Mouse (Mus musculus) spleen, postnatal 10 days (tissue): ENCODE measurements around the gene Il12b.
A peak's percentile ranks its signal among the peaks of the same experiment; 100 is the strongest.

Experiments
- DNase-seq, 2 experiments: peaks; one replicate each; pipeline ENCODE4 v3.0.0; 2021 to 2022; ENCODE audit warnings: low spot score in 2 of 2

Il12b gene

DNA sequence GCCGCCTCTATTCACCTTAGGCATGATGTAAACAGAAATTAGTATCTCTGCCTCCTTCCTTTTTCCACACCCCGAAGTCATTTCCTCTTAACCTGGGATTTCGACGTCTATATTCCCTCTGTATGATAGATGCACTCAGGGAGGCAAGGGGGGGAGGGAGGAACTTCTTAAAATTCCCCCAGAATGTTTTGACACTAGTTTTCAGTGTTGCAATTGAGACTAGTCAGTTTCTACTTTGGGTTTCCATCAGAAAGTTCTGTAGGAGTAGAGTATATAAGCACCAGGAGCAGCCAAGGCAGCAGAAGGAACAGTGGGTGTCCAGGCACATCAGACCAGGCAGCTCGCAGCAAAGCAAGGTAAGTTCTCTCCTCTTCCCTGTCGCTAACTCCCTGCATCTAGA, at the start of gene Il12b:
Gene Il12b (plus strand): TSS at position 301 of the 400 bp plus-strand sequence.
- no peak for DNase-seq

DNA sequence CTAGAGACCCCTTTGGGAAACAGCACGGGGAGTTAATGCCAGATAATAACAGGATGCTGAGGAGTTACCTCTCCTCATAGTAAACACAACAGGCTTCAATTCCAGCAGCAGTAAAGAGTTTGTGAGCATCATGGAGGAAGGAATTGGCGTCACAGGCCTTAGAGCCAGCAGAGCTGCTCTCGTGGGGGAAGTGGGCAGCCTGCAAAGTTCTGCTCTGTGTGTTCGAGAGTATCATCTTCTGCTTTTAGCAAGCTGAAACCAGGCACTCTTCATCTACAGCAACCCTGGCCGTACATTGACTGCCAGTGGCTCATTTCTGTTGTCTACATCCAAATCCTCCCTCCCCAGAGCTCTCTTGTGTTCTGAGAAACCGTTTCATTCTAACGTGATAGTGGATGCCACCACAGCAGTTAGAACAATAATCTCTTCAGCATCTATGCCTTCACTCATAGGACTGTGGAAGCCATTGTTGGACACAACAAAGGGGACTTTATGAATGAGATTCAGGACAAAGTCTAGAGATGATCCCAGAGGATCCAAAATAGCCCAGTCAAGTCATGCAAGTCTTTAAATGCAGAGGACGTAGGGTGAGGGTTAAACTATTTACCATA, 44.9 kb upstream of the Il12b start:
- no peak for DNase-seq

DNA sequence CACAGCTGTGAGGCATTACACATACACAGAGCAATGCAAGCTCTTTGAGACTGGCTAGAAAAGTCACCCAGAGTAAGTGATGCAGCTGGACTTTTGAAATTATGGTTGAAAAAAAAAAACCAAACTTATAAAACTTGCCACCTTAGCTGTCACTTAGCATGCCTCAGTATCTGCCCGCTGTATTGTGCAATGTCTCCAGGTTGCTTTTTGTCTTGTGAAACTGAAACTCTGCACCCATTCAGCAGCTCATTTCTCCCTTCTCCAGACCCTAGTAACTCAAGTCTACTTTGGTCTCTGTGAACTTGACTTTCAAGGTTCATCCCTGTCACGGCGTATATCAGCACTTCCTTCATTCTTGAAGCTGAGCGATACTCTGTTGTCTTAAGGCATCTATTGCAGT, 43.7 kb upstream of the Il12b start:
- no peak for DNase-seq

DNA sequence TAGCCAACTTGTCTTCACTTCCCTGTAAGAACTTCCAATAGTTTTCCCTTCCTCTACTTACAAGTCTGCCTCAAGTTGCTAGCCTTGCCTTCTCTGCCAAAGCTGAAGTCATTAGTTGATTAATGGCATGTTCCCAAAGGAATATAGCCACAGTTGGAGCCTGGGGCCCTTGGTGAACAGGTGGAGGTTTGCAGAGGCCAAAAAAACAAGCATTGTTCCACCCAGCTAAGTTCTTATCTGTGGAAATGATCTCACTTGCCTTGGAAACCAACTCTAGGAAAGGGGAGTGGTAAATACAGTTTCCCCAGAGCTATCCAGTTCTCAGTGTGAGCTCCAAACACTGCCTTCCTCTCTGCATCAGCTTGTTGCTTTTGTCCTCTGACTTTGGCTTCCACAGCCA, 35.3 kb upstream of the Il12b start:
- no peak for DNase-seq

DNA sequence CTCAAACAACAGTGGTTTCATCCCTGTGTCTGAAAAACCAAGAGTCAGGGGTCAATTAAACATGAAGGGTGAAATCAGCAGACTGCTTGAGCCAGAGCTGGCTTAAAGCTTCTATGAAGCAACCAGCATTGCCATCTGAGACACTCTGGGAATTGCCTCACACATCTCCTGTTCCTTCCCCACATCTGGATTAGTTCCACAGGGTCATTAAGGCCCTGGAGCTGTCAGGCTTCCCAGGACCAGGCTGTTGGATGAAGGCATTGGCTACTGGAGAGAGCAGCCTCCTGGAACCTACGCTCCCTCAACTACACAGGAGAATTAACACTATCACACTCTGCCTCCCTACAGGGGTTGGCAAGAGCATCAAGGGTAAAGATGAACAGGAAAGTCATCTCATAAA, 32.2 kb upstream of the Il12b start:
- no peak for DNase-seq

DNA sequence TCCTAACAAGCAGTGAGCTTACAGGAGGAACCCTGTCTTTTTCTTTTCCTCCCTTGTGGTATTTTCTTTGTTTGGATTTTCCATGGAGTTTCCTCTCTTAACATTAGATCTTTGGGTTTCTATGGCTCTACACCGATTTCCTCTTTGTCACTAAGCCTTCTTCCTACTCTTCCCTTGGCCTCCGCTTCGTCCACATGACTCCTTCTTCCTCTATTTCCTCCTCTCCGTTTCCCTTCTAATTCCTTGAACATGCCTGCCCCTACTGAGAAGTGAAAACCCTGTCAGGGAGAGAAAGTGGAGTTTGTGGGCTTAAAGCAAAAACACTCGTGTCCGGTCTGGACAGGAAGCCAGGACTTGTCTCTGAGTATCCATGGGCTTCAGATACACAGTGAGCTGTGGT, 27.0 kb upstream of the Il12b start:
- DNase-seq = no peak

DNA sequence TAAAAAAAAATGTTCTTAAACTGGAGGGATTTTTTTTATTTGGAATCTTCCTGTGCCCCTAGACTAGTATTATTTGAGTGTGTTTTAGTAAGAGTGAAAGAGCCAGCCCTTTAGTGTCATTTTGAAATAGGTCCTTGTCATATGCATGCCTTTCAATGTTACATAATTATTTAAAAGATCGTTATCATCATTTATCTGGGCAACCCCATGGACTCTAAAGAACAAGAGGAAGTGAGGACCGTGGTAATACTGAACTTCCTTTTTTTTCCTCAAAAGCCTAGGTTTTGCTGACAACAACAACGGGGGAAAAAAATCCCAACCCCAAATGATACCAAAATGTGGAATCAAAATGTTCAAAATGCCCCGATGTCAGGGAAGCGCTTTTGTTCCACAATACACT, 22.0 kb upstream of the Il12b start:
- no peak for DNase-seq

DNA sequence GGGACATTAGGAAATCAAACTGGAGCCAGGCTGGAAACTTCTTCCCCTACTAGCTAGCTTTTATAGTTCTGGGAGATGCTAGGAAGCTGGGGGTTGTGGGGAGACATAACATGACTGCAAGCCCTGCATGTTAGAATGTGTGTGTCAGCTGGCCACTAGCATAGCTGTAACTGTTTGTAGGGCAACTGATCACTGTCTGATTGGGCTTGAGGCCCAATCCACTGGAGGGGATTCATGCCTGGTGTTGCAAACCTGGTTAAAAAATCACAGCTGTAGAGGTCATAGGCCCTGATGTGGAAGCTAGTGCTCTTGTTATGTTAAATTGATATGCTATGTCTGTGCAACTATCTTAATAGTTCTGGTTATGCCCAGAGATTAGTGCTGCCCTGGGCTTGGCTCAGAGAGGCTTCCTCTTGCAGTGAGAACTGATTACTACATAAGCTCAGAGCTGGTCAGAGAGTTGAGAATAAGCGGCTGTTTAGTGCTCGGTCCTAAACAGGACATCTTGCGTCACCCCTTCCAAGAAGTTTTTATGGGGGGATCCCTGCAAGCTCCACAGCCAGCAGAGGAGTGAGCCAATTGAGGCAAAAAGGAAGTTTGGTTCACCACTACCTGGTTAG, 19.3 kb upstream of the Il12b start:
- DNase-seq = no peak

DNA sequence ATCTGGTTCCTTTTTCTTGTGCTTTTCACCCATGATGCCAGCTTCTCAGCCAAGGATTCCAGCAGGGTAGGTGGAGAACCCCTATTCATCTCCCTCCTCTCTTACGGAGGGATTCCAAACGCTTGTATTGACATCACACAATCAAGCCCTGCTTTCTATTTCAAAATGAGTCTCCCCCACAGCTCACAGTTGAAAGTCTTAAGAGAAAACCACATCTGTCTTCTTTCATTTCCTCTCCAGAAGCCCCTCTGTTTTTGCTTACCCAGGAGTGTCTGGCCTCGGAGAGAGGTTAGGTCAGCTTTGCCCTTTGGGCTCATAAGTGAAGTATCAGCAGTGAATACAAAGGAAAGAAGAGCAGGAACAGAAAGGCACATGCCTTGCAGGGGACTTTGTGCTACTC, 17.7 kb upstream of the Il12b start:
- no peak for DNase-seq

DNA sequence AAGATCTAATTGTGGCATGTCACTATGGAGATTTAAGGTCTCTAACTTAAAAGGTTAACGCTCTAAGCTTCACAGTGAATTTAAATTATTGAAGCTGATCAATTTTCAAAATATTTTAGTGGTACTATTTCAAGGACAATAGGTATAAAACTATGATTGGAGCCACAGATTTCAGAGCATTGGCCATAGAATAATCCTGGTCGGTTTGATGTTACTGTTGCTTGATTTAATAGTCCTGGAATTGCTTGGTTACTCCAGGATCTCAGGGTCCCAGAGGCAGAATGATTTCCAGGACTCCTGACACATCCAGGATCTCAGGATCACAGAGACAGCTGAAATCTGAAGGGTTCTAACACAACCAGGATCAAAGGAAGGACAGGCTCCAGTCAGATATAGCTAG, 12.8 kb upstream of the Il12b start:
- no peak for DNase-seq

DNA sequence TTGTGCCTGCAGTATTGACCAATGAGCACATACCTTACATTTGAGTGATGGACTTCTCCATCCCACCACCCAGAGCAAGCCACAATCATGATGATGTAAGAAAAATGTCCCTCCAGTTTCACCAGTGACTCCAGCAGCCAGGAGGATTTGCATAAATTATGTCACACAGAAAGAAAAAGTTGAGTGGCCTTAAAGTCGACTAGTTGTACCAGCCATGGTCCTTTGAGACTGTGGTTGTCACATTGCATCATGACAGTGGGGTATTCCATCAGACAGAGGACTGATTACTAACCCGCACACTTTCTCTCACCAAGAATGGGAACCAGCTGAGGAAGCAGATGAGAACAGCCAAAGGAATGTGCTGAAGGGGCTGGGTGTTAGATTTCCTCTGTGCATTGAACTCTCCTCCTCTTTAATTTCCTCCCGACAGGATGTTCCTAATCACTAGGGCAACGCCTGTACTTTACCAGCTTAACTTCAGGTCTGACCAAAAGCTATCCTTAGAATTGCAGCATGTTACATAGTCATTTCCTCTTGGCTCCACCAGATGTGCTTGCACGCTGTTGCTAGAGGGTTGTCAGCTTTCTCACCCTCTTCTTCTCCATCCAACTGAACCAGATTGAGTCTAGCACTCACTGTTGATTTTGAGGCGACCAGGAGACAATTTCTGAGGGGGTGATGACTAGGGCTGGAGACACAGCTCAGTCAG, 9.7 kb upstream of the Il12b start:
- no peak for DNase-seq

DNA sequence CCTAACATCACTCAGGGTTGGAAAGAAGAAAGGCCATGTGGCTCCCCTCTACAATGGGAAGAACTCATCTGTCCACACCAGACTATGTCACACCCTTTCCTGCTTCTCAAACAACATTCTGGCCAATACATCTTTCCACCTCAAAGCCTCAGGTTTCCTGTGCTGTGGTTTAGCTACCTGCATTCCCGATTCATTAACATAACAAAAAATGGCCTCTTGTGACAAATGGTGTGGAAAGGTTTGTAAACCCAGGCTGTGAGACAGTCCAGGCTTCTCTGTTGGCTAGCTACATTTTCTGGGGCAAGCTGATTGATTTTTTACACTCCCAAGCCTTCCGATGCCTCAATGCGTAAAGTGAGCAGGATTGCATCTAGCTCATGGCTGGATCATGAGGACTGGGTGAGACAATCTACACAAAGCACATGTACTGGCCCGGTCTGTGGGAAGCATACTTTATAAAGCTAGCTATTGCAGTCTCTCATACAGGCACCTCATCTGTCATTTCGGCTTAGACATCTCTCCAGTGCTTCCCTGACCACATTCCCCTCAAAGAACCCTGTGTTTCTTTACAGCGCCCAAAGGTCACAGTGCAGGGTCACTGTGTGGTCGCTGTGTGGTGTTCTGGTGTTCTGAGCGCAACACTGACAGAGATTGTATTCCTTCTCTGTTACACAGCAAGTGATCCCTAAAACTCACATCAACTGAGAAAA, 6.6 kb upstream of the Il12b start:
- no peak for DNase-seq

DNA sequence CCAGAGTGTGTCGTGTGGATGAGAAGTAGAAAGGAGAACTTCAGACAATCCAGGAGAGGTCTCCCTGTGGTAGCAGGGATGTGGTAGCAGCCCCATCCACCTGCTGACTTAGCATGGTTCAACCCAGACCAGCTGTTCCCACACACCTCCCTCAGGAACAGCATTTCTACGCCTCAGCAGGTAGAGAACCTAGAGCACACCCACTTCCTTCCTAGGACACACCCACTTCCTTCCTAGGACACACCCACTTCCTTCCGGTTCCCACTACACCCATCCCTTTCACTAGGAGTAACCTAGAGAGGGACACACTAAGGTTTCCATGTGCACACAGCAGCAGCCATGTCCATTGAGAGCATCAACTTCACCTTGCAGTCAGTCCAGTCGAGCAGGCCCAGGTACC, 4.5 kb upstream of the Il12b start:
- peak in 1 of 2 experiments; percentile 30 for DNase-seq

DNA sequence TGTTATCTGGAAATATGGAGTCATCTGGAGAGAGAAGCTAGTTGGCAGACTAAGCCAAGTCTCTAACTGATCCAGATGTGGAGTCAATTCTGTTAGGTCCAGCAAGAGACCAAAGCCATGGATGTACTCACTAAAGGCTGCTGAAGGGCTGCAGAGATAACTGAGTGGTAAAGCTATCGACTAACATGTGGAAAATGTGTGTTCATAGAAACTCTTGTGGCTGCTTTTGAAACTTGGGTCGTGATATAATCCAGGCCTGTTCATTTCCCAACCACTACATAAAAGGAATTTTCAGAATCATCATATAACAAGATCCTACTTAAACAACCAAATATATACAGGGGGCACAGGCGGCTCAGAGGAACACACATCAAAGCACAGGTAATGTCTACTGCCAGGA, 2.3 kb upstream of the Il12b start:
- no peak for DNase-seq

DNA sequence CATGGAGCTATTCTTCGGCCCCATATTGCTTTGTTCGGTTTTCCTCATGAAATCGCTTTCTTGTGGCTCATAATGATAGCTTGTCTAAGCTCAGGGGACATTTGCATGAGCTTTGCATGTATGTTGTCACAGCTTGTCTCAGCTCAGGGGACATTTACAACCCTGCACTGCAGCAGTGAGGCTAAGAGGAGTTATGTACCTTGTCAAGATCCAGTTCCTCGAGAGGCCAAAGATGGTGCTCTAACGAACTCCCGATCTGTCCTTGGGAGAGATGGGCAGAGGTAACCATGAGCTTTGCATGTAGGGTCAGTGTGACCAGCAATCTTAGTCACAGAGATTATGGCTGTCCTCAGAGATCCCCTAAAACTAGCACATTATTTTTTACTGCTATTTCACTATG, 1.5 kb upstream of the Il12b start:
- DNase-seq = no peak

DNA sequence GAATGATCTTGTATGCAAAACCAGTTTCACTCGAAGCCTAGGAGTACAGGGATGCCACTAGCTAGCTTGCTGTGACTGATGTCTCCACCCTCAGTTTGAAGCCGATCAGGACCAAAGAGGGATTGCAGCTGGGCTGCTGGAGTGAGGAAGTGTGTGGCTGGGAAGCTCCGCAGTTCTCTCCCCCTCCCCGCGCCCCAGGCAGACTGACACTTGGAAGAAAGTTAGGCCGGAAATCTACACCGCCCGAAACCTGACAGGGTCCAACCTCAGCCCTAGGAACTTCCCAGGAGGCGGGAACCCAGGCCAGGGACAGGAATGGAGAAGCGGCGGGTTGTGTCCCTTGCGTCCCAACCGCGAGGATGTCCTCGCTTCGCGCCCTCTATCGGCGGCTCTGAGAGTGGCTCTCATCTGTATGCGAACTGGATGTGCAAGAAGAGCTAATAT, 1.1 kb upstream of the Il12b start:
- peak; percentile 37 to 82 for DNase-seq

DNA sequence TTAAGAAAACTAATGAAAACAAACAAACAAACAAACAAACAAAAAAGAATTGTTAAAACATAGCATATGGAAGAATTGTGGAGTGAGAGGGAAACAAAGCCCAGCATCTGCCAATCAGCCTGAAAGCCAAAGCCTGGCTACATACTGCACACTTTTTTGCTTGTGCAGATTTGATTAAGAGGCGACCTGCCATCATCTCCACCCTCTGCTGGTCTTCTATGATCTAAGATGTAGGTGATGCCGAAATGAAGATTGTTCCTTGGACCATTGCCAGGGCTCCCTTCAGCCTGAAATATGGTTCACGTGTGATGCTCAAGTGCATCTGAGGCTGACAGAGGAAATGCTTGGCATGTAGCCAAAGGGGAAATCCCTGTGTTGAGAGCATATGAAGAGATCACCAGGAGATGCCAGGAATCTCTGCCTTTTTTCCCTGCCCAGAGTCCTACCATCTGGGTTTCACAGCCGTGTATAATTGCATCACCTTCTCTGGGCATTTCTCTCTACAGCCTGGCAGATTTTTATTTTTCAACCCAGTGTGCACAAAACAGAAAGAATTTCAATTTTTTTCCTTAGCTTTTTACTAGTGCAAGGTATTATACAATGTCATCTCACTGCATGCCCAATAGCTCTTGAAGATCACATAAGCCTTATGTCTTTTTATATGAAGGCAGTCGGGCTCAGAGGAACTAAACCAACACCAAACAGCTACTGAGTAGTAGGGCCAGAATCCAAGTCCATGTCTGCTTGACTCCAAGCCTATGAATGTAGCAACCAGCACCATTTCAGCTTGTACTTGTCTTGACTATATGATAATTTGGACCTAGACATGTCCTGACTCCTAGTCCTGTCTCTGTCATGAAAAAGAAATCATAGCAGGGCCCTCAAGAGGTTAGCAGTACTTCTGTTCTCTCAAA, 2.0 kb downstream of the Il12b start:
- no peak for DNase-seq

DNA sequence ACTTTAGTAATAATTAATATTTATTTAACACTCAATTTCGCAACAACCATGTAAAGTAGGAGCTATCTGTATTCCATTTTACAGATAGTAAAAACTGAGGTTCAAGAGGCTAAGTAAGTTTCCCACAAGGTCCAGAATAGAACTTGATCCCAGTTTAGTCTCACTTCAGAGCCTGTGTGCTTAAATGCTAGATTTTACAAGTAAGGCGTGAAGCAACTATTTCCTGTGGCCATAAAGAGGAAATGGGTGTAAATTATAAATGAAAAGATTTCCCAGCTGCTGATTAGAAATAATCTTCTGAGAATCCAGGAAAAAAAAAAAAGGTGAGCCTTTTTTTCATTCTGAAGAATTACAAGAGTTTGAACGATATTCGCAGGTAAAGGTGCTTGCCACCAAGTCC, 5.2 kb downstream of the Il12b start:
- no peak for DNase-seq

DNA sequence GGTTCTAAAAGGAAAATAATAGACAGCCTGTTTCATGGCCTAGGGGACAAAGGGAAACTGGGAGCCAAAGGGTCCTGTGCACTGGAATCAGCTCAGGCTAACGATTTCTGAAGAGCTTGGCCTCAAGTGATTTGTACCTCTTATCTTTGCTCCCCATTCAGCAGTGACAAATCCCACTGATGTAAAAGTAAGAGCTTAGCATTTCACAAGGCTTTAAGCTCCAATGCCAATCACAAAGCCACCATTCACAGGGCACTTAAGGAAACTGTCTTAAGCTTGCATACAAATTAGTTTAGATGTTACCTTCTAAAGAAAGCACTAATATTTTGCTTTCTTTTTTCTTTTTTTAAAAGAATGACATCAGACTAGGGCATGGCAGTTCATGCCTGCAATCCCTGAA, 6.1 kb downstream of the Il12b start:
- DNase-seq = no peak

DNA sequence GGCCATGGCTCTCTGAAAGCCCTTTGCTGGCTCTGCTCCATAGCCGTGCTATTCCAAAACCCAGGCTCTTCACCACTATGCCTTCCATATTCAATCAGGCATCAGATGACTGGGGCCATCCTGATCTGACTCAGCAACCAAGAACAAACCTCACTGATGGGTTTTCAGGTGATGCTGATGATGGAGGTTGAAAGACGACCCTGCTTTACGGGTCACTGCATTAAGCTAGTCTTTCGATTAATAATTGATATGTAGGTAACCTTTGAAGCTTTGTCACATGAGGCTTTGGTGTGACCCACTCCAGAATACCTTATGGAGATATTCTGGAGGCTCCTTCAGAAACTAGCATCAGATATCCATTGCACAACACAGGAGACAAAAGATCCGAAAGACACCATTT, 6.6 kb downstream of the Il12b start:
- no peak for DNase-seq

DNA sequence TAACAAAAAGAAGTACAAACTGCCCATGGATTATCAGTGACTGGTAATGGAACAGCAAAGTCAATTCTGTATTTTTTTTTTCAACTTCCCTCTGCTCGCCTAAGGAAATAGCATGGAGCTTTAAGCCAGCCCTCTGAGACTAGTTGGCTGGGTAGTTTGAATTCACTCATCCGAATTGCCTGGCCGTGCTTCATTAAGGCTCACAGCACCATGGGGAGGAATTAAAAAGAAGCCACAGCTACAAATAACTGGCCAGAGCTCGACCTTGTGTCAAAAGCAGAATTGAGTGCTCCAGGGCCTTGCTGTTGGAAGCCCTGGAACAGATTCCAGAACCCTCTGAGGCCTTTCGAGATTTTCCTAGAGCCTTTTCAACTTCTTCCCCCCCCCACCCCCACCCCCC, 8.8 kb downstream of the Il12b start:
- DNase-seq = no peak

DNA sequence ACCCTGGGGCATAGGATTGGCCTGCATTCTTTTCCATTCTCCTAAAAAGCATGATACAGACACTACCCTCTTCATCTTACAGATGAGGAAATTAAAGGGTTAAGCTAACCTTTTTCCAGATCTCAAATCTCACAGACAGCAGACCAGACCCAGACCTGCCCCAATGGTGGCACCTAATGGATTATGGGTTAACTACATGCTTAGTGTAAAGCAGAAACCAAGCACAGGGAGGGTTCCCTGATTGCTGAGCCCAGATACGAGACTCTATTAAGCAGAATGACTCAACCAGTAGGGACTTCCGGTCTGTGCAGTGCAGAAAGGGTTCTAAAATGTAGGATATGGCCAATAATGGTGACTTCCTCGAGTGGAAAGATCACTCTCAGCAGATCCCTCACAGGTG, 10.6 kb downstream of the Il12b start:
- DNase-seq = no peak
